Mouse (Mus musculus) cerebellum, postnatal 10 days (tissue): ENCODE data around the gene Vegfa.
A peak's percentile ranks its signal among the peaks of the same experiment; 100 is the strongest.

ENCODE experiments used
- DNase-seq, 2 experiments: peaks; one replicate each; pipeline ENCODE4 v3.0.0; 2021; ENCODE audit warnings: mixed read lengths in 2 of 2

The Vegfa gene

GRCm38 (mm10) chr17:46049567-46049966 is 17.4 kb upstream of the Vegfa start:
- DNase-seq: no peak

- no peak for DNase-seq
Measured at GRCm38 (mm10) chr17:46048184-46048583, 16.0 kb upstream of the Vegfa start.

GRCm38 (mm10) chr17:46045742-46046141 is 13.6 kb upstream of the Vegfa start:
- no peak for DNase-seq

- no peak for DNase-seq
Measured at GRCm38 (mm10) chr17:46044953-46045352, 12.8 kb upstream of the Vegfa start.

GRCm38 (mm10) chr17:46042158-46042557 is 10.0 kb upstream of the Vegfa start:
- no peak for DNase-seq

- DNase-seq: no peak
Measured at GRCm38 (mm10) chr17:46041679-46042078, 9.5 kb upstream of the Vegfa start.

- no peak for DNase-seq
Measured at GRCm38 (mm10) chr17:46041223-46041622, 9.1 kb upstream of the Vegfa start.

GRCm38 (mm10) chr17:46040561-46040960 is 8.4 kb upstream of the Vegfa start:
- DNase-seq: no peak

- no peak for DNase-seq
Measured at GRCm38 (mm10) chr17:46038906-46039305, 6.7 kb upstream of the Vegfa start.

- no peak for DNase-seq
Measured at GRCm38 (mm10) chr17:46036400-46036799, 4.2 kb upstream of the Vegfa start.

GRCm38 (mm10) chr17:46034110-46034509 is 1.9 kb upstream of the Vegfa start:
- DNase-seq: no peak

- DNase-seq: no peak
Measured at GRCm38 (mm10) chr17:46033607-46034006, 1.4 kb upstream of the Vegfa start.

GRCm38 (mm10) chr17:46033122-46033521 is 953 bp upstream of the Vegfa start:
- peak; percentile 42 to 52 for DNase-seq

- peak; percentile 76 to 77 for DNase-seq
Measured at GRCm38 (mm10) chr17:46031621-46032211, 453 bp downstream of the Vegfa start.

- peak; percentile 74 to 81 for DNase-seq
Measured at GRCm38 (mm10) chr17:46030731-46031620, 1.2 kb downstream of the Vegfa start.

GRCm38 (mm10) chr17:46030323-46030730 is 1.8 kb downstream of the Vegfa start:
- DNase-seq: peak; percentile 67 to 68

- no peak for DNase-seq
Measured at GRCm38 (mm10) chr17:46029554-46030207, 2.5 kb downstream of the Vegfa start.

GRCm38 (mm10) chr17:46029052-46029553 is 3.1 kb downstream of the Vegfa start:
- DNase-seq: peak in 1 of 2 experiments; percentile 37

- DNase-seq: no peak
Measured at GRCm38 (mm10) chr17:46028210-46029051, 3.7 kb downstream of the Vegfa start.

GRCm38 (mm10) chr17:46027066-46027917 is 4.9 kb downstream of the Vegfa start:
- DNase-seq: peak; percentile 88

GRCm38 (mm10) chr17:46025927-46026668 is 6.1 kb downstream of the Vegfa start:
- DNase-seq: no peak
